Mouse (Mus musculus) heart, adult 2 months (tissue): ENCODE measurements around the gene Crebl2. TPM values are rescaled to one million over a fixed set of nuclear protein-coding genes. Genes with fewer than 3 reads are reported as not detected.

Experiments used
- DNase-seq, 2 experiments: peaks; one replicate each; pipeline ENCODE4 v3.0.0; 2021
- H3K27ac ChIP-seq: fragments of 200-600 bp; 2 replicates; pipeline ENCODE4 v1.8.1; 2022
- H3K27me3 ChIP-seq: fragments of 200-500 bp; 2 replicates; pipeline ENCODE4 v1.6.1; 2012; ENCODE audit warnings: mild to moderate bottlenecking, low read length, inconsistent platforms, mixed read lengths; ENCODE audit not compliant: control insufficient read depth, insufficient read depth
- H3K36me3 ChIP-seq: fragments of 200-500 bp; 2 replicates; pipeline ENCODE4 v1.6.1; 2012; ENCODE audit warnings: low read length, inconsistent platforms; ENCODE audit not compliant: control insufficient read depth, insufficient read depth
- H3K4me1 ChIP-seq: fragments of 200-500 bp; 2 replicates; pipeline ENCODE4 v1.6.1; 2011; ENCODE audit warnings: low read length; ENCODE audit not compliant: control insufficient read depth, insufficient read depth
- H3K4me3 ChIP-seq: fragments of 200-600 bp; 2 replicates; pipeline ENCODE4 v1.8.1; 2022
- H3K79me2 ChIP-seq: fragments of 200-500 bp; replicated peaks from 2 replicates; pipeline ENCODE4 v1.6.1; 2012; ENCODE audit warnings: mild to moderate bottlenecking, inconsistent platforms, low read length, moderate library complexity, mixed read lengths; ENCODE audit not compliant: control insufficient read depth, insufficient read depth
- H3K9ac ChIP-seq: fragments of 200-500 bp; 2 replicates; pipeline ENCODE4 v1.6.1; 2012; ENCODE audit warnings: low read depth, mild to moderate bottlenecking, control low read depth, inconsistent platforms, low read length, mixed read lengths
- CTCF ChIP-seq: fragments of 200-600 bp; IDR thresholded peaks from 2 replicates; pipeline ENCODE4 v1.8.1; 2022; ENCODE audit warnings: antibody characterized with exemption, mild to moderate bottlenecking, moderate library complexity
- EP300 ChIP-seq: fragments of 200-500 bp; IDR thresholded peaks from 2 replicates; pipeline ENCODE4 v1.6.1; 2011; ENCODE audit warnings: low read depth, low read length, control low read depth; ENCODE audit not compliant: insufficient read depth
- POLR2A ChIP-seq: fragments of 200-500 bp; IDR thresholded peaks from 2 replicates; pipeline ENCODE4 v1.6.1; 2011; ENCODE audit warnings: mild to moderate bottlenecking, low read depth, low read length, control low read depth; ENCODE audit not compliant: insufficient read depth
- WGBS: fragments of 180-500 bp; shearing (Covaris S2); methylation state at CpG from one replicate; pipeline ENCODE4 v1.1.7; 2018; 5-methylcytosine and 5-hydroxymethylcytosine counted together
- intact Hi-C: fragments of 180-260 bp; cut with DNase I; formaldehyde crosslinking; loops from one replicate; pipeline ENCODE4 v1.15.1; 2025
- polyA plus RNA-seq: library from polyadenylated mRNA; depleted of rRNA; stranded (reverse); fragments of >200 nt; gene quantifications from 2 replicates; pipeline ENCODE4 v1.2.3, GENCODE M21; 2012
- total RNA-seq, 2 experiments: library from RNA; stranded (reverse); gene quantifications; 2 replicates each; pipeline ENCODE4 v1.2.3; 2021

The Crebl2 gene
- total and polyA plus RNA-seq, 3 experiments: 9.2 to 16.2 (median 12.2) TPM

DNA sequence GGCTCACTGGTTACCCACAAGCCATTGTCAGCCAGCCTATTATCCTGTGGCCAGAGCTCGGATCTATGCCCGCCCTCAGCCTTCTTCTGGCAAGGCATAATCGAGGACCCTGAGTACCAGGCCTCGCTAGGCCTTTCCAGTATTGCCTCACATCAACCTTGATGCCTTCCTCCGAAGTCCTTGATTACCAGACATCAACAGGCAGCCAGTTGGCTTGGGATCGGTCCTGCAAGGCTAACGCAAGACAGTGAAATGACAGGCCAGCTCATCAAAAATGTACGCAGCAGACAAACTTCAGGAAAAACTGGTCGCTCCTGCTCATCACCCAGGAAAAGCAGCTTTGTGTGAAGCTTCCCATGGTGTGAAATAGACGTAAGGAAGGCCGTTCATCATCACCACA lies 22.2 kb upstream of the Crebl2 start:
- TF ChIP-seq CTCF (no peak), POLR2A (no peak), EP300 (no peak)
- Histone ChIP-seq H3K27ac (no peak overlapping the region), H3K9ac (no peak overlapping the region), H3K4me1 (no peaks in the 10 kb centered on the region), H3K4me3 (no peak overlapping the region), H3K27me3 (no peaks in the 10 kb centered on the region), H3K79me2 (no peaks in the 10 kb centered on the region), H3K36me3 (no peaks in the 10 kb centered on the region)
- WGBS: 90% methylated on average over 11 of the region's 11 CpGs
- no peak for DNase-seq
- intact Hi-C loops: no loop called here

GRCm38 (mm10) chr6:134813066-134813465 lies 16.9 kb upstream of the Crebl2 start:
- H3K27ac ChIP-seq: no peak overlapping the region
- H3K9ac ChIP-seq: no peak overlapping the region
- 80% methylated on average over 1 of the region's 1 CpGs for WGBS
- no peak for DNase-seq
- no peaks in the 10 kb centered on the region for H3K36me3 ChIP-seq
- TF ChIP-seq POLR2A: no peak
- no peaks in the 10 kb centered on the region for H3K4me1 ChIP-seq
- intact Hi-C loops: no loop called here
- no peak overlapping the region for H3K4me3 ChIP-seq
- H3K79me2 ChIP-seq: no peaks in the 10 kb centered on the region
- H3K27me3 ChIP-seq: no peaks in the 10 kb centered on the region

DNA sequence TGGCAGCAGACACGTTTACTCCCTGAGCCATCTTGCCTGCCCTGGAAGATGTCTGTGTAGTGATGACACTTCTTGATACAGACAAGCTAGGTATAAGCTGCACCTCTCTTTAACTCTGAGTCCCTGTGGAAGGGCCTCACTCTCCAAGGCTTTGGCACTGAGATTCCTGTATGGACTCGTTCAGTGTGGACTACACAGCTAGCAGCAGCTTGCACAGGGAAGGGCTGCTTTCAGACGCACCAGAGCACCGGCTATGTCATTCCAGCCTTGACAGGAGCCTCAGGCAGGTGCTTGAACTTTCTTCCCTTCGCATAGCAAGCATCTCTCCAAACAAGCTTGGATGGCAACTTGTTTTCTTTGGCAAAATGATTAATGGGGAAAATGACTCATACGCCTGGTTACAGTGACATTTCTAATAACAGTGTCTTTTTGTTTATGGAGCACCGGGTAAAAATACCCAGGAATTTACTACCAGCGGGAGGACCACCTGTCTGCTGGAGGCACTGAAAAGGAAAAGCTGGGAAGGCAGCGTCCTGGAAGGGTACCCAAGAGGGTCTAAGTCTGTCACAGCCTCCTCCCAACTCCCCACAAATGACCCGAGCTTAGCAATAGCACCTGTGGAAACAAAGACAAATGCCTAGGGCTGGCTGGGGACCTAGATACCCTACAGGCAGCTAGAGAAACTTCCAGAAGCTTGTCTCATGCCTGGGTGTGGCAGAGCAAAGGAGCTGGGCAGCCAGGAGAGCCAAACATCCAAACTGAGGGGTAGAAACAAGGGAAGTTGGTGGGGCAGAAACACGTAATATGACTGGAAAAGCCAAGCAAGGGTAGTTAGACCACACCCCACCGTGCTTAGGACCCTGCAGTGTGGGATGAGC lies 12.7 kb upstream of the Crebl2 start:
- Histone ChIP-seq H3K36me3 (no peaks in the 10 kb centered on the region), H3K27me3 (no peaks in the 10 kb centered on the region), H3K27ac (no peak overlapping the region), H3K4me3 (no peak overlapping the region), H3K9ac (no peak overlapping the region), H3K79me2 (no peaks in the 10 kb centered on the region), H3K4me1 (no peaks in the 10 kb centered on the region)
- 47% methylated on average over 12 of the region's 12 CpGs for WGBS
- no peak for DNase-seq
- TF ChIP-seq EP300 (no peak), POLR2A (no peak), CTCF (no peak)
- intact Hi-C loops: no loop called here

DNA sequence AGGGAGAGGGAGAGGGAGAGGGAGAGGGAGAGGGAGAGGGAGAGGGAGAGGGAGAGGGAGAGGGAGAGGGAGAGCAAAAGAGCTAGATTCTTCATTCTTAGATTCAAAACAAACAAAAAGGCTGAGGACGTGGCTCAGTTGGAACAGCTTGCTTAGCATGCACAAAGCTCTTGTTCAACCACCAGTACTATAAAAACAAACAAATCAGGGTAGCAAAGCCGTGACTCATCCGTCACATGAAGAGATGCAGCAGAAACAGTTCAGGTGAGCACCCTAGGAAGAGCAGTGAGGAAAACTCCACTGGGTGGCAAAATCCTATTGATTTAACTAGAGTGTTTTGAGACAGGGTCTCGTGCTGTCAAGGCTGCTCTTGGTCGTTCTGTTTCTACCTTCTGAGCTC lies 10.2 kb upstream of the Crebl2 start:
- Histone ChIP-seq H3K79me2 (no peaks in the 10 kb centered on the region), H3K9ac (no peak overlapping the region), H3K27ac (no peak overlapping the region), H3K36me3 (no peaks in the 10 kb centered on the region), H3K4me3 (no peak overlapping the region), H3K27me3 (no peaks in the 10 kb centered on the region), H3K4me1 (no peaks in the 10 kb centered on the region)
- intact Hi-C loops: no loop called here
- 59% methylated on average over 5 of the region's 5 CpGs for WGBS
- TF ChIP-seq POLR2A (no peak), EP300 (no peak), CTCF (no peak)
- no peak for DNase-seq

- Histone ChIP-seq H3K4me1 (no peaks in the 10 kb centered on the region), H3K79me2 (no peaks in the 10 kb centered on the region), H3K27ac (no peak overlapping the region), H3K27me3 (no peaks in the 10 kb centered on the region), H3K36me3 (no peaks in the 10 kb centered on the region), H3K4me3 (no peak overlapping the region), H3K9ac (no peak overlapping the region)
- intact Hi-C loops: no loop called here
- no peak for DNase-seq
- no peak for TF ChIP-seq POLR2A
- no peak for TF ChIP-seq EP300
- TF ChIP-seq CTCF: no peak
- WGBS: 61% methylated on average over 6 of the region's 6 CpGs
Measured at GRCm38 (mm10) chr6:134820411-134820810, 9.5 kb upstream of the Crebl2 start.

DNA sequence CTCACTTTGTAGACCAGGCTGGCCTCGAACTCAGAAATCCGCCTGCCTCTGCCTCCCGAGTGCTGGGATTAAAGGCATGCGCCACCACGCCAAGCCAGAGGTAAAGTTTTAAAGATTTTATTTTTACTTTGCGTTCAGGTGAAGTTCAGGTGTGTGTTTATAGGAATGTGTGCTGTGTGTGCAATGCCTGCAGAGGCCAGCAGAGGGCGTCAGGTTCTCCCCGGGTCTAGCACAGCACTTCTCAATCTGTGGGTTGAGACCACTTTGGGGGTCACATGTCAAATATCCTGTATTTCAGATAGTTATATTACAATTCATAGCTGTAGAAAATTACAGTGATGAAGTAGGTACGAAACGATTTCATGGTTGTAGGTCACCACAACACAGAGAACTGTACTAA lies 7.1 kb upstream of the Crebl2 start:
- no peaks in the 10 kb centered on the region for H3K27me3 ChIP-seq
- DNase-seq: no peak
- WGBS: 66% methylated on average over 10 of the region's 10 CpGs
- no peak overlapping the region for H3K4me3 ChIP-seq
- no peaks in the 10 kb centered on the region for H3K36me3 ChIP-seq
- TF ChIP-seq POLR2A (no peak), CTCF (peak; percentile 74)
- H3K27ac ChIP-seq: no peak overlapping the region
- H3K79me2 ChIP-seq: no peaks in the 10 kb centered on the region
- intact Hi-C loops: no loop called here
- H3K9ac ChIP-seq: no peak overlapping the region
- no peaks in the 10 kb centered on the region for H3K4me1 ChIP-seq
